Mouse (Mus musculus): ENCODE measurements around the gene Reep6.

- TF ChIP-seq CTCF (IDR thresholded peaks at IDR 0.05; ENCODE audit: low read depth, low read length) = no peak
- TF ChIP-seq POLR2A (IDR thresholded peaks at IDR 0.05; ENCODE audit: insufficient read depth, low read length) = no peak
These were observed 11.9 kb downstream of the Reep6 start for GRCm38 (mm10) chr10:80341491-80342304.
